Mouse (Mus musculus): ENCODE measurements around the gene Wnt1. TPM values are rescaled to one million over a fixed set of nuclear protein-coding genes. Genes with fewer than 3 reads are reported as not detected.

Gene Wnt1
- polyA plus RNA-seq (2014; fragmentation: Illumina TruSeq; extraction: RNeasy Lipid Tissue Mini Kit (QIAGEN cat#74804); ENCODE audit: low read depth, low replicate concordance): not detected

DNA sequence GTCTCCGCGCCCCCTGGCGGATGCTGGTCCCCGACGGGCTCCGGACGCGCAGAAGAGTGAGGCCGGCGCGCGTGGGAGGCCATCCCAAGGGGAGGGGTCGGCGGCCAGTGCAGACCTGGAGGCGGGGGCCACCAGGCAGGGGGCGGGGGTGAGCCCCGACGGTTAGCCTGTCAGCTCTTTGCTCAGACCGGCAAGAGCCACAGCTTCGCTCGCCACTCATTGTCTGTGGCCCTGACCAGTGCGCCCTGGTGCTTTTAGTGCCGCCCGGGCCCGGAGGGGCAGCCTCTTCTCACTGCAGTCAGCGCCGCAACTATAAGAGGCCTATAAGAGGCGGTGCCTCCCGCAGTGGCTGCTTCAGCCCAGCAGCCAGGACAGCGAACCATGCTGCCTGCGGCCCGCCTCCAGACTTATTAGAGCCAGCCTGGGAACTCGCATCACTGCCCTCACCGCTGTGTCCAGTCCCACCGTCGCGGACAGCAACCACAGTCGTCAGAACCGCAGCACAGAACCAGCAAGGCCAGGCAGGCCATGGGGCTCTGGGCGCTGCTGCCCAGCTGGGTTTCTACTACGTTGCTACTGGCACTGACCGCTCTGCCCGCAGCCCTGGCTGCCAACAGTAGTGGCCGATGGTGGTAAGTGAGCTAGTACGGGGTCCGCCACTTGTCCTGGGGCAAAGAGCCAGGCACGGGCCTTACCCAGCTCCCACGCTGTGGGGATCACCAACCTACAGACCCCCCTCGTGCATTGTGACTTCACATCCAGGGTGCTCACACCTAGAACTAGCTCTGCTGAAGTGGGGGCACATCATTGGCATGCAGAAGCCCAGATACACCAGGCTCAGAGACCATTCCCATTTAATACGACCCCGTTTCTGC lies at the start of gene Wnt1:
Wnt1 (plus strand) TSS at position 197 of the 875 bp plus-strand sequence.

DNA sequence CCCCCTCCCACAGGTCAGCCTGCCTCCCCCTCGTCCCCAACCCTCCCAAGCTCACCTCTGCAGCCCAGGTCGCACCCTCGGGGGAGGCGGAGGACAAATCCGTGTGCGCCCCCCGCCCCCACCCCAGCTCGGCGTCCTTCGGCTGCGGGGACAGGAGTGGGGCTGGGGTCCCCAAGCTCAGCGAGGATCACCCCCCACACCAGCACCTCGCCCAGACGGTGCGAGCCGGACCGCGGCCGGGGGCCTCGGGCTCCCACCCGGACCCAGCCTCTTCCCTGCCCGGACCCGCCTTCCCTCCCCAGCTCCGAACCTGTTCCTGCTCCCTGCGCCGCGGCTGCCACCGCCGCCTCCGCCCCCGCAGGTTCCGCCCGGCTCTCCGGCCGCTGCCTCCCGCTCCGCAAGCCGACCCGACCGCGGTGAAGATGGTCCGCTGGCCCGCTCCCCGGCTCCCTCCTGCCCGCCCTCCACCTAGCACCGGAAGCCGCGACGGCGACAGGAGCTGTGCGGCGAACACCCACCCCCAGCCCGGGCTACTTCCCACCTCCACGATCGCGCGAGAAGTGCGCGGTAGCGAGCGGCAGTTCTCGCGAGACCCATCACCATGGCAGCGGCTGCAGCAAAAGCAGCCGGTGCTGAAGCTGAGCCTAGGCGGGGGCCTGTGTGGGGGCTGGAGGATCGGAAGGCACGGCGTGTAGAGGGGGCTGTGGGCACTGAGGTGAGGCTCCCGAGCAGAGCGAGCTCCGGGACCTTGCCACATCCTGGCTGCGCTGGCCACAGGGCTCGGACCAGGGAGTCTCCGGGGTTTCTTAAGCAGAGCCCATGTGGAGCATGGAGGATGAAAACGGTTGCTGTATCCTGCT lies 26.8 kb upstream of the Wnt1 start, which contains the start of gene Arf3:
Arf3 (minus strand) TSS at position 545 of the 860 bp plus-strand sequence.

DNA sequence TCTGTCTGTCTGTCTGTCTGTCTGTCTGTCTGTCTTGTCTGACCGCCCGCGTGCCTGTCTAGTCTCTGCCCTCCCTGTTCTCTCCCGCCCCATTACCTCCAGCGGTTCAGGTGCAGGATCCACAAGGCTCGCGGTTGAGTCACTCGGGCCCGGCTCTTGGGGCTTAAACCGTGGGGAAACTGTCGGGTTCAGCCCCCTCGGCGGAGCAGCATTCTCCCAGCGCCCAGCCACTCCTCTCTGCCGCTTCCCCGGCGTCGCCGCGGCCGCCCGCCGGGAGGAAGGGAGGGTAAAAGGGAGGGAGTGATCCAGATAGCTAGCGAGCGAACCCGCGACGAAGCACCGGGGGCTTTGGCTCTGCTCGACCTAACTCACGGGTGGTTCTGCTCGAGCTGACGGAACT lies 11.9 kb upstream of the Wnt1 start, which contains the start of gene Wnt10b:
Wnt10b (minus strand) TSS at position 389 of the 400 bp plus-strand sequence.

DNA sequence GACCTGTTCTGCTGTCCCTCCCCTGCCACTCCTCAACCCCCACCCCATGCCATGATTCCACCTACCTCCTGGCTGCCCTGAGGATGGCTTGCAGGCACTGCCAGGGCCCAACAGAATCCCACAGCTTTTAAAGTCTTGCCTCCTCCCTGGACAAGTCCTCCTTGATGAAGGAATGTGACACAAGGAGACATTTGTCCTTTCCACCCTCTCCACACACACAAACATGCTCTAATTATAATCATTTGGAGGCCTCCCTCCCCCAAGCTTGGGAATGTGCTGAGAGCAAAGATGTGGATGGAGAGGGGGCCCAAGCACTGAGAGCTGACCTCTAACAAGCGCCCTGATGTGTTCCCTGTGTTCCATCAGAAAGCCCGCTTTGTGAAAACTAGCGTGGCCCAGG lies 19.7 kb downstream of the Wnt1 start, which contains the start of gene Ddn:
Ddn (minus strand) TSS at position 101 of the 400 bp plus-strand sequence.

DNA sequence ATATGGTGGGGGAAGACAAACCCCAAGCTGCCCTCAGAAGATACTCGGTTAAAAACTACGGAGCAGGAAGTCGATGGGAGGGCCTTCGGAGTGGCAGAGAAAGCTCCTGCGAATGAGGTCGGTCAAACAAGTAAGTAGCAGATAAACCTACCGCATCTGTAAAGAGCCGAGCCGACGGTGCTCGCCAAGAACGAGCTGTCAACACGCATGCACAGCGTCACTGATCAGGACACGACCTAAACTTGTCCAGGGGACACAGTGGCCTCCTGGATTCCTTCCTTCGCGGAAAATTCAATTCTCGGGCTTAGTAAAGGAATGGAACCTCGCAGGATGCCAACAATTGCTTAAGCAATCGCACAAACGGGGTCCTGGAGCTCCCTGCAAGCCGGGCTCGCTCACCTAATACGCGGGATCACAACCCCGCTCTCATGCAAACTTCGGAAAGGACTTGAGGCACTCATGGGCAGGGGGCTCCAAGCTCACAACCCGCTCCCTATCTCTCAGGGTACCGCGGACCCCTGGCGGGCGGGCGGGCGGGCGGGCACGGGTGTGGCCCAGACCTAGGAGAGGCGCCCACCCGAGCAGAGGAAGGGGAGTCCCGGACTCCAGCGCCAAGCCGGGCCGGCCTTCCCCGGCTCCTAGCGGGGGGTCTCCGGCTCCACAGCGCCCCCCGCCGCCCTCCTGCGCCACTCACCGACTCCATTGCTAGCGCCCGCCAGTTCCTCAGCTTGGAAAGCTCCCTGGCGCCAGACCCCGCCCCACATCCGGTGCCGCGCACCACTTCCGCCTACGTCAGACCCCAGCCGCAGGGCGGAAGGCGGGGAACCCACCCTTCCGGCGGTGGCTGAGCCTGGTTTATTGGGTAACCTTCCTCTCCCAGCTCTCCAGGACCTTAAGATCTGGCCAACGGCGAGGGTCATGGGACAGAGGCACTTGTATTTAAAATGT lies 41.4 kb downstream of the Wnt1 start, which contains the start of gene Prkag1:
Prkag1 (minus strand) TSS at position 786 of the 948 bp plus-strand sequence.

Other genes with a start within 250 kb of the Wnt1 start
- 50.1 TPM for gene Ccnt1, start 218.9 kb upstream of the Wnt1 start, polyA plus RNA-seq (2014; fragmentation: Illumina TruSeq; extraction: RNeasy Lipid Tissue Mini Kit (QIAGEN cat#74804); ENCODE audit: low read depth, low replicate concordance)
- gene 4930415O20Rik, start 218.9 kb upstream of the Wnt1 start, polyA plus RNA-seq (2014; fragmentation: Illumina TruSeq; extraction: RNeasy Lipid Tissue Mini Kit (QIAGEN cat#74804); ENCODE audit: low read depth, low replicate concordance): 141 TPM
- gene Adcy6, start 179.8 kb upstream of the Wnt1 start, polyA plus RNA-seq (2014; fragmentation: Illumina TruSeq; extraction: RNeasy Lipid Tissue Mini Kit (QIAGEN cat#74804); ENCODE audit: low read depth, low replicate concordance): 1.2 TPM
- not detected for gene Cacnb3, start 159.0 kb upstream of the Wnt1 start, polyA plus RNA-seq (2014; fragmentation: Illumina TruSeq; extraction: RNeasy Lipid Tissue Mini Kit (QIAGEN cat#74804); ENCODE audit: low read depth, low replicate concordance)
- 2.1 TPM for gene Ddx23, start 127.0 kb upstream of the Wnt1 start, polyA plus RNA-seq (2014; fragmentation: Illumina TruSeq; extraction: RNeasy Lipid Tissue Mini Kit (QIAGEN cat#74804); ENCODE audit: low read depth, low replicate concordance)
- gene Rnd1, start 112.4 kb upstream of the Wnt1 start, polyA plus RNA-seq (2014; fragmentation: Illumina TruSeq; extraction: RNeasy Lipid Tissue Mini Kit (QIAGEN cat#74804); ENCODE audit: low read depth, low replicate concordance): not detected
- gene Ccdc65, start 81.7 kb upstream of the Wnt1 start, polyA plus RNA-seq (2014; fragmentation: Illumina TruSeq; extraction: RNeasy Lipid Tissue Mini Kit (QIAGEN cat#74804); ENCODE audit: low read depth, low replicate concordance): 127 TPM
- gene Fkbp11, start 61.7 kb upstream of the Wnt1 start, polyA plus RNA-seq (2014; fragmentation: Illumina TruSeq; extraction: RNeasy Lipid Tissue Mini Kit (QIAGEN cat#74804); ENCODE audit: low read depth, low replicate concordance): not detected
- gene Arf3, start 26.6 kb upstream of the Wnt1 start, polyA plus RNA-seq (2014; fragmentation: Illumina TruSeq; extraction: RNeasy Lipid Tissue Mini Kit (QIAGEN cat#74804); ENCODE audit: low read depth, low replicate concordance): 19.6 TPM
- gene Wnt10b, start 11.7 kb upstream of the Wnt1 start, polyA plus RNA-seq (2014; fragmentation: Illumina TruSeq; extraction: RNeasy Lipid Tissue Mini Kit (QIAGEN cat#74804); ENCODE audit: low read depth, low replicate concordance): 0.20 TPM
- not detected for gene Ddn, start 19.6 kb downstream of the Wnt1 start, polyA plus RNA-seq (2014; fragmentation: Illumina TruSeq; extraction: RNeasy Lipid Tissue Mini Kit (QIAGEN cat#74804); ENCODE audit: low read depth, low replicate concordance)
- 17.5 TPM for gene Prkag1, start 41.7 kb downstream of the Wnt1 start, polyA plus RNA-seq (2014; fragmentation: Illumina TruSeq; extraction: RNeasy Lipid Tissue Mini Kit (QIAGEN cat#74804); ENCODE audit: low read depth, low replicate concordance)
- gene Kmt2d, start 81.3 kb downstream of the Wnt1 start, polyA plus RNA-seq (2014; fragmentation: Illumina TruSeq; extraction: RNeasy Lipid Tissue Mini Kit (QIAGEN cat#74804); ENCODE audit: low read depth, low replicate concordance): 2.5 TPM
- 1.7 TPM for gene Rhebl1, start 104.7 kb downstream of the Wnt1 start, polyA plus RNA-seq (2014; fragmentation: Illumina TruSeq; extraction: RNeasy Lipid Tissue Mini Kit (QIAGEN cat#74804); ENCODE audit: low read depth, low replicate concordance)
- gene Dhh, start 108.7 kb downstream of the Wnt1 start, polyA plus RNA-seq (2014; fragmentation: Illumina TruSeq; extraction: RNeasy Lipid Tissue Mini Kit (QIAGEN cat#74804); ENCODE audit: low read depth, low replicate concordance): 4.0 TPM
- 27.2 TPM for gene Lmbr1l, start 128.4 kb downstream of the Wnt1 start, polyA plus RNA-seq (2014; fragmentation: Illumina TruSeq; extraction: RNeasy Lipid Tissue Mini Kit (QIAGEN cat#74804); ENCODE audit: low read depth, low replicate concordance)
- 17.9 TPM for gene Tuba1b, start 144.7 kb downstream of the Wnt1 start, polyA plus RNA-seq (2014; fragmentation: Illumina TruSeq; extraction: RNeasy Lipid Tissue Mini Kit (QIAGEN cat#74804); ENCODE audit: low read depth, low replicate concordance)
- not detected for gene Gm49450, start 163.7 kb downstream of the Wnt1 start, polyA plus RNA-seq (2014; fragmentation: Illumina TruSeq; extraction: RNeasy Lipid Tissue Mini Kit (QIAGEN cat#74804); ENCODE audit: low read depth, low replicate concordance)
- gene Tuba1a, start 163.8 kb downstream of the Wnt1 start, polyA plus RNA-seq (2014; fragmentation: Illumina TruSeq; extraction: RNeasy Lipid Tissue Mini Kit (QIAGEN cat#74804); ENCODE audit: low read depth, low replicate concordance): 38.3 TPM
- 7.9 TPM for gene Tuba1c, start 240.0 kb downstream of the Wnt1 start, polyA plus RNA-seq (2014; fragmentation: Illumina TruSeq; extraction: RNeasy Lipid Tissue Mini Kit (QIAGEN cat#74804); ENCODE audit: low read depth, low replicate concordance)

Data from testis, adult 10 weeks (tissue).